Mouse (Mus musculus) right cerebral cortex, postnatal 10 days (tissue): ENCODE measurements around the gene Stard9.

Source experiments
- DNase-seq, 2 experiments: peaks; one replicate each; pipeline ENCODE4 v3.0.0; 2021; ENCODE audit warnings: low spot score in 2 of 2

Stard9 gene

GRCm38 (mm10) chr2:120729775-120730585 is 101.1 kb downstream of the Stard9 start:
- DNase-seq = peak in 1 of 2 experiments; percentile 42

GRCm38 (mm10) chr2:120730639-120731166 is 101.8 kb downstream of the Stard9 start:
- peak in 1 of 2 experiments; percentile 36 for DNase-seq

GRCm38 (mm10) chr2:120731167-120731862 is 102.4 kb downstream of the Stard9 start:
- DNase-seq = peak; percentile 94 to 95

GRCm38 (mm10) chr2:120731877-120732530 is 103.1 kb downstream of the Stard9 start:
- DNase-seq = no peak

GRCm38 (mm10) chr2:120745496-120745895 is 116.6 kb downstream of the Stard9 start:
- DNase-seq = no peak

GRCm38 (mm10) chr2:120748041-120748440 is 119.1 kb downstream of the Stard9 start:
- no peak for DNase-seq

- DNase-seq = no peak
Observed at GRCm38 (mm10) chr2:120761922-120762321, 133.0 kb downstream of the Stard9 start.

- DNase-seq = no peak
Observed at GRCm38 (mm10) chr2:120770265-120770935, 141.5 kb downstream of the Stard9 start.
